Mouse (Mus musculus) mature B cell (primary cell): ENCODE results near the gene Large1.
"Not testable (repeated sequence)": the region's sequence is repeated elsewhere in the genome, so short reads cannot be mapped to it uniquely, and the experiment has no call there.

Experiments
- in situ Hi-C: fragments of 300-500 bp; cut with MboI; formaldehyde crosslinking; loops from 2 replicates; pipeline ENCODE4 v1.14.3; 2019

Gene Large1

GRCm38 (mm10) chr8:73172661-73173060 lies 180.7 kb downstream of the Large1 start:
- in situ Hi-C loops: no loop called here

GRCm38 (mm10) chr8:73161994-73162393 lies 191.3 kb downstream of the Large1 start:
- in situ Hi-C loops: no loop called here

GRCm38 (mm10) chr8:73161564-73161963 lies 191.8 kb downstream of the Large1 start:
- in situ Hi-C loops: no loop called here

- in situ Hi-C loops: no loop called here
These were observed 192.4 kb downstream of the Large1 start for GRCm38 (mm10) chr8:73160945-73161344.

GRCm38 (mm10) chr8:73147236-73147635 lies 206.1 kb downstream of the Large1 start:
- in situ Hi-C loops: no loop called here

- in situ Hi-C loops: no loop called here
These were observed 210.5 kb downstream of the Large1 start for GRCm38 (mm10) chr8:73142660-73143395.

GRCm38 (mm10) chr8:73135397-73135796 lies 217.9 kb downstream of the Large1 start:
- in situ Hi-C loops: no loop called here

- in situ Hi-C loops: no loop called here
These were observed 221.3 kb downstream of the Large1 start for GRCm38 (mm10) chr8:73132080-73132479.

GRCm38 (mm10) chr8:73123864-73124499 lies 229.4 kb downstream of the Large1 start:
- in situ Hi-C loops: no loop called here

GRCm38 (mm10) chr8:73112332-73112895 lies 240.9 kb downstream of the Large1 start:
- in situ Hi-C loops: no loop called here

- in situ Hi-C loops: no loop called here
These were observed 249.3 kb downstream of the Large1 start for GRCm38 (mm10) chr8:73104089-73104488.

- in situ Hi-C loops: no loop called here
These were observed 252.3 kb downstream of the Large1 start for GRCm38 (mm10) chr8:73101069-73101468.

GRCm38 (mm10) chr8:73100607-73101006 lies 252.7 kb downstream of the Large1 start:
- in situ Hi-C loops: not testable (repeated sequence)

- in situ Hi-C loops: no loop called here
These were observed 253.8 kb downstream of the Large1 start for GRCm38 (mm10) chr8:73099542-73099941.

GRCm38 (mm10) chr8:73096952-73097351 lies 256.4 kb downstream of the Large1 start:
- in situ Hi-C loops: no loop called here

GRCm38 (mm10) chr8:73077746-73078145 lies 275.6 kb downstream of the Large1 start:
- in situ Hi-C loops: not testable (repeated sequence)

GRCm38 (mm10) chr8:73061410-73061809 lies 291.9 kb downstream of the Large1 start:
- in situ Hi-C loops: no loop called here

- in situ Hi-C loops: no loop called here
These were observed 298.6 kb downstream of the Large1 start for GRCm38 (mm10) chr8:73054726-73055125.

- in situ Hi-C loops: no loop called here
These were observed 299.5 kb downstream of the Large1 start for GRCm38 (mm10) chr8:73053878-73054277.

GRCm38 (mm10) chr8:73052414-73052813 lies 300.9 kb downstream of the Large1 start:
- in situ Hi-C loops: no loop called here

- in situ Hi-C loops: no loop called here
These were observed 305.2 kb downstream of the Large1 start for GRCm38 (mm10) chr8:73048136-73048535.

- in situ Hi-C loops: no loop called here
These were observed 323.6 kb downstream of the Large1 start for GRCm38 (mm10) chr8:73029787-73030186.

- in situ Hi-C loops: no loop called here
These were observed 335.1 kb downstream of the Large1 start for GRCm38 (mm10) chr8:73018241-73018640.
